Mouse (Mus musculus): ENCODE results near the gene Hist1h2bc. TPM values are rescaled to one million over a fixed set of nuclear protein-coding genes. Genes with fewer than 3 reads are reported as not detected.
A peak's percentile ranks its signal among the peaks of the same experiment; 100 is the strongest.
"Not testable (repeated sequence)": the region's sequence is repeated elsewhere in the genome, so short reads cannot be mapped to it uniquely, and the experiment has no call there.

Gene Hist1h2bc
- polyA plus RNA-seq, 1 experiment from 2014 or later = 19.3 TPM

DNA sequence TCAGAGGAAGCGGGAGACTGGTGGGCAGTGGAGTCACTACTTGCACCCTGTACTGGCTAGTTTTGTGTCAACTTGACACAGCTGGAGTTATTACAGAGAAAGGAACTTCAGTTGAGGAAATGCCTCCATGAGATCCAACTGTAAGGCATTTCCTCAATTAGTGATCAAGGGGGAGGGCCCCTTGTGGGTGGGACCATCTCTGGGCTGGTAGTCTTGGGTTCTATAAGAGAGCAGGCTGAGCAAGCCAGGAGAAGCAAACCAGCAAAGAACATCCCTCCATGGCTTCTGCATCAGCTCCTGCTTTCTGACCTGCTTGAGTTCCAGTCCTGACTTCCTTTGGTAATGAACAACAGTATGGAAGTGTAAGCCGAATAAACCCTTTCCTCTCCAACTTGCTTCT lies 18.8 kb downstream of the Hist1h2bc start:
- H3K36me3 ChIP-seq; H3K27me3 ChIP-seq; ATAC-seq (ENCODE audit: low FRiP score, low read depth); H3K9ac ChIP-seq; H3K4me1 ChIP-seq (replicated peaks); H3K27ac ChIP-seq (replicated peaks); H3K4me3 ChIP-seq; H3K4me2 ChIP-seq; H3K9me3 ChIP-seq: not testable (repeated sequence)
- WGBS = 90% methylated on average over 2 of the region's 2 CpGs

DNA sequence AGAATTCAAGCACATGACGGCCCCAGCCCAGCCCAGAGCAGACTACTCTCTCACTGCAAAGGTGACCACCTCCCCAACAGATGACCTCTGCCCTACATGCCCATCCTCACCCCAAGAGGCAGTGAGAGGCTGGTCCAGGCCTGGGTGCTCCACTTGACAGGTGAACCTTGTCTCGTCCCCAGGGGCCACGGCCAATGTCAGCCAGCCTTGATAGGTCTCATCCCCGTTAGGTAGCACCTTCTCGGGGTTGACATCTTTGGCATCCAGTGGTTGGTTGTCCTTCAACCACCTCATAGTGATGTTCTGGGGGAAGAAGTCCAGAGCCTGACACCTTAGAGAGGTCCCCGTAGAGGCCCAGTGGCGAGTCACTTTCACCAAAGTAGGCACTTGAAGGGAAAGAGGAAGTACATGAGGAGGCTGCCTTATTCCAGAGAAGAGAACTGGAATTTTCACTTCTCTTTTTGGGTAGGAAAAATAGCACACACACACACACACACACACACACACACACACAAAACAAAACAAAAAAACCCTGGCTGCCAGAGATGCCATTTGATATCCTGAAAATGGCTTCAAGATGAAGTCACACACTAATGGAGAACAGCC lies 21.9 kb downstream of the Hist1h2bc start:
- no peaks in the 10 kb centered on the region for H3K36me3 ChIP-seq
- H3K27ac ChIP-seq (replicated peaks) = no peak overlapping the region
- no peaks in the 10 kb centered on the region for H3K9me3 ChIP-seq
- H3K4me3 ChIP-seq = no peak overlapping the region
- H3K9ac ChIP-seq = no peak overlapping the region
- no peak overlapping the region for H3K4me2 ChIP-seq
- H3K27me3 ChIP-seq = no peaks in the 10 kb centered on the region
- H3K4me1 ChIP-seq (replicated peaks) = peaks cover 8% of the 10 kb centered on the region
- 96% methylated on average over 7 of the region's 7 CpGs for WGBS
- no peak for ATAC-seq (ENCODE audit: low FRiP score, low read depth)

DNA sequence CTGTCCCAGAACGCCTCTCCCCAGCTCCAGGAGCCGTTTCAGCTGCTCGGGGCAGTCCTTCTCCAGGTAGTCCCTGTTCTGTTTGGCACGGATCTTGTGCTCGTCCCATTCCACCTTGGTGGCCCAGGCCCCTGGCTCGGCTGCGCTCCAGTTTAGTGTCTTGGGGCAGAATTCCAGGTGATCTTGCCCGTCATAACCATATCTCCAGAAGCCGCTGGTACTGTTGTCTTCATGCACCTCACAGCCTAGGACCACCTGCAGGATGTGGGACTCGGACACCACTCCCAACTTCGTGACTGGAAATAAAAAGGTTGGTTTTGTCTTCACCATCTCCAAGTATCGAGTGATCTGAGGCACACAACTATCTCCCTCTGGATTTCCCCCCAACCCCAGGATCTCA lies 22.8 kb downstream of the Hist1h2bc start:
- Histone ChIP-seq H3K9ac (no peak overlapping the region), H3K27me3 (no peaks in the 10 kb centered on the region), H3K4me1 (replicated peaks) (peaks cover 8% of the 10 kb centered on the region), H3K4me2 (no peak overlapping the region), H3K36me3 (no peaks in the 10 kb centered on the region), H3K9me3 (no peaks in the 10 kb centered on the region), H3K4me3 (no peak overlapping the region), H3K27ac (replicated peaks) (no peak overlapping the region)
- 92% methylated on average over 12 of the region's 12 CpGs for WGBS
- ATAC-seq (ENCODE audit: low FRiP score, low read depth) = no peak

DNA sequence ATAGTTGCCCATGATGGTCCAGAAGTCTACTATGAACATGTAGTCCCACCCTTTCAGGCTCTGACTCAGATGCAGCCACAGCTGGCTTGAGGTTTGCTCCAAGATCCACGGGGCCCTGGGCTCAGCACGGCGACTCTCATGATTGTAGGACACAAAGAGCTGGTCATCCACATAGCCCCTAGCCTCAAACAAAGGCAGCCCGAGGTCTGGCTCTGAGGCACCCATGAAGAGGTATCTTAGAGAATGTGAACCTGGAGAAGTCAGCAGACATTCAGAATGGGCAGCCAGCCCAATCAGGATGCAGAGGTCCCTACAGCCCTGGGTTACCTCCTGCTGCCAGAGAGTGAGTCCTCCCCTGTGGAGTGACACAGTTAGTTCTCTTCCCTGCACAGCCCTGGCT lies 24.0 kb downstream of the Hist1h2bc start:
- H3K36me3 ChIP-seq = no peaks in the 10 kb centered on the region
- no peaks in the 10 kb centered on the region for H3K9me3 ChIP-seq
- 77% methylated on average over 4 of the region's 4 CpGs for WGBS
- no peak overlapping the region for H3K4me3 ChIP-seq
- H3K27ac ChIP-seq (replicated peaks) = no peak overlapping the region
- H3K9ac ChIP-seq = no peak overlapping the region
- H3K4me2 ChIP-seq = no peak overlapping the region
- peaks cover 8% of the 10 kb centered on the region for H3K4me1 ChIP-seq (replicated peaks)
- no peak for ATAC-seq (ENCODE audit: low FRiP score, low read depth)
- H3K27me3 ChIP-seq = no peaks in the 10 kb centered on the region

DNA sequence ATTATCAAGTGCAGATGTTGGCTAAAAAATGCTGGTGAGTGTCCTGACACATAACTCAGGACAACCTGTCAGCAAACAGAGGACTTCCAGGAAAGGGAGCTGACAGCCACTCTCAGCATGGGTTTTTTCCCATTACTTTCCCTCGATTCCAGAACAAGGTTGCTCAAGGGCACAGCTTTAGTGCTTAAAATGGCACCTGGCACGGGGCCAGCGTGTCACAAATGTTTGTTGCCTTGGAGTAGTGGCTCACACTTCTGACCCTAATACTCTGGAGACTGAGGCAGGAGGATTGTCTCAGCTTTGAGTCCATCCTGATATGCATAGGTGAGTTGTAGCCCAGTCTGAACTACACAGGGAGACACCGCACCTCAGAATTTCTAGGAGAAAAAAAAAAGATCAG lies 24.7 kb downstream of the Hist1h2bc start:
- H3K4me1 ChIP-seq (replicated peaks) = peaks cover 8% of the 10 kb centered on the region
- no peak for ATAC-seq (ENCODE audit: low FRiP score, low read depth)
- H3K27ac ChIP-seq (replicated peaks) = no peak overlapping the region
- no peaks in the 10 kb centered on the region for H3K27me3 ChIP-seq
- H3K4me3 ChIP-seq = no peak overlapping the region
- no peak overlapping the region for H3K9ac ChIP-seq
- WGBS = 81% methylated on average over 4 of the region's 4 CpGs
- H3K4me2 ChIP-seq = no peak overlapping the region
- no peaks in the 10 kb centered on the region for H3K9me3 ChIP-seq
- H3K36me3 ChIP-seq = no peaks in the 10 kb centered on the region

DNA sequence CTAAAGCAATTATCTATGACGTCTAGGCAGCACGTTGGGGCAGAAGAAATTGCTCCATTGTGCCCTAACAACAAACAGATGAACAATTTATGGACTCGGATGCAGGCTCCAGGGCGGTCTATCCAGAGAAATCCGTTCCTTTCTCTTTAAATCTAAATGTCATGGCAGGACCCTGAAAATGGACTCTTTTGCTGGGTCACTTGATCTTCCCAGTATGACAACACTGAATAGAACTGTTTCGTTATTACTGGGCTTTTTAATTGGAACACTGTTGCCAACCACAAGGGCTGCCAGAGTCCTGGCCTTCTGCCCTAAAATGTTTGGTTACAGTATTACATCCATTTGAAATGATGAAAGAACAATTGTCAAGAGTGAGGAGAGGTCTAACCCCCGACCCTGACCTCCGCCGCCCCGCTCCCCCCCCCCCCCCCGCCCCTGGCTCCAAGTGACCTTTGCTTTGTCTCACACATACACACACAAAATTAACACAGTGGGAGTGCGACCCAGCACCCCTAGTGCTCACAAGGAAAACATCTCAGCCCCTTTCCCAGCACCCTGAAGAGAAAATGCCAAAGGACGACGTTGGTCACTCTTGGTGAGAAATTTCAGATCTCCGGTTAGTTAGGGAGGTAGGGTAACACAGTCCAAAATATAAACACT lies 25.8 kb downstream of the Hist1h2bc start:
- H3K4me1 ChIP-seq (replicated peaks) = peaks cover 8% of the 10 kb centered on the region
- H3K36me3 ChIP-seq = no peaks in the 10 kb centered on the region
- no peaks in the 10 kb centered on the region for H3K9me3 ChIP-seq
- peak overlapping the region; percentile 0; the same call in 1 of the 2 replicates for H3K27ac ChIP-seq (replicated peaks)
- H3K9ac ChIP-seq = peak overlapping the region; percentile 21; the same call in 1 of the 2 replicates
- WGBS = 9% methylated on average over 15 of the region's 15 CpGs
- ATAC-seq (ENCODE audit: low FRiP score, low read depth) = no peak
- no peaks in the 10 kb centered on the region for H3K27me3 ChIP-seq
- H3K4me2 ChIP-seq = peak overlapping the region; percentile 54
- H3K4me3 ChIP-seq = peak overlapping the region; percentile 28

DNA sequence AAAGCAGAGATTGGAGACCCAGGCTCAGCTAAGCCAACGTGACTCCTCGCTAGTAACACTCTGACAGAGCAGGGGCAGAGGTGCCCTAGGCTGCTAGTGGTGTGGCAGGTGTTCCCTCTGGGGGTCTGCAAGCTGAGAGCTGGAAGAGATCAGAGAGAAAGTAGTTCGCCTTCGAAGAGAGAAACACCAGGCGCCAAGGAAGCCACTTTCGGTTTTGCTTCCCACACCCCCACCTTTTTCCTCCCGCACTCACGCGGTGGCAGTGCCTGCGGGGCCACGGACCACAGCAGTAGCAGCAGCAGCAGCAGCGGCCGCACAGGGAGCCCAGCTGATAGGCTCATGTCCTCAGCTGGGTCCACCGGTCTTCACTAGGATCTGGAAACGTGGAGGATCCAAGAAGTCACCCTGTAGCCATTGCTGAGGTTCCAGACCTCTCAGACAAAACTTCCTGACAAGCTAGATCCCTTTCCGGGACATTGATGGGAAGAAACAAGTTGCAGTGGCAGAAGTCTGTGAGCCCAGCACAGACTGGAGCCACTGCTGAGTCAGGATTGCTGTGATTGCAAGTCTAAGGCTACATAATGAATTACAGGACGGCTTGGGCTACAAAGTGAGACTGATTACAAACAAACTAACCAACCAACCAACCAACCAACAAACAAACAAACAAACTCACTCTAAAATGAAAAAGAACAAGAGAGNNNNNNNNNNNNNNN lies 26.5 kb downstream of the Hist1h2bc start, which contains the start of gene Hfe:
Gene Hfe, minus strand, starts transcription at position 481 of the 716 bp plus-strand sequence.
- Histone ChIP-seq H3K4me3 (peak within 1 kb of the TSS; percentile 28), H3K27ac (replicated peaks) (peak within 1 kb of the TSS; percentile 0; the same call in 1 of the 2 replicates), H3K36me3 (no peaks in the 10 kb centered on the region), H3K9me3 (no peaks in the 10 kb centered on the region), H3K4me1 (replicated peaks) (peaks cover 8% of the 10 kb centered on the region), H3K4me2 (peak within 1 kb of the TSS; percentile 54), H3K9ac (peak within 1 kb of the TSS; percentile 21; the same call in 1 of the 2 replicates), H3K27me3 (no peaks in the 10 kb centered on the region)
- 3% methylated on average over 17 of the region's 17 CpGs for WGBS
- ATAC-seq (ENCODE audit: low FRiP score, low read depth) = peak; percentile 72; the same call in 1 of the 2 replicates

DNA sequence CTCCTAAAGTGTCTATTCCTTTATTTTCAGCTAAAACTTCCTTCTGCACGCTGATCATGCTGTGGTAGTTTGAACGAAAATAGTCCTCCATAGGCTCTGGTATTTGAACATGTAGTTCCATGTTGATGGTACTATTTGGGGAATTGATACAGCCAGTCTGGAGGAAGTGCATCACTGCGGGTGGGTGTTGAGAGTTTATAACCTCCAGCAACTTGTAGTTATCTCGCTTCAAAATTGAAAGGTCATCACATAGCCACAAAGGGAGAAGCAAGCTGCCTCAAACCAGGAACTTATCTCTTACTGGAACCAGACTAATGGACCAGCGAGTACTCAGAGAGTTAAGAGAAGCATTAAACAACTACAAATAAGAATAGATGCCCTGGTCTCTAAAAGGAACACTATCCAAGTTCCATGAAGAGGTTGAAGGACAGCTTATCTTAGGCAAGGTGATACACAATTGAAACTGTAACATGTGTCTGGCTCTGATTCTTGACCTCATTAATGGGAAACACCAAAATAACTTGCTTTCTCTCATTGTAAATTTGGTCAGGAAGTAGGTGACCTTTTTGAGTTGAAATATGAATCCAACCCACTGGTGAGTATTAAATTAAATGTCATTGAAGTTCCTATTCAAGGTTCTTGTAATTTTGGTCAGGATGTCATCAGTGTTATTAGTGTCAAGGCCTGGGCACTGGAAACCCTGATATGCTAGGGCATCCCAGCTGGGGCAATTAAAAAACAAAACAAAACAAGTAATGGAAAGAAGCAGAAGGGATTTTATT lies 32.5 kb downstream of the Hist1h2bc start:
- H3K4me1 ChIP-seq (replicated peaks) = no peaks in the 10 kb centered on the region
- H3K36me3 ChIP-seq = no peaks in the 10 kb centered on the region
- no peaks in the 10 kb centered on the region for H3K9me3 ChIP-seq
- H3K9ac ChIP-seq = no peak overlapping the region
- H3K27me3 ChIP-seq = no peaks in the 10 kb centered on the region
- no peak overlapping the region for H3K27ac ChIP-seq (replicated peaks)
- no peak overlapping the region for H3K4me3 ChIP-seq
- ATAC-seq (ENCODE audit: low FRiP score, low read depth) = no peak
- 88% methylated on average over 5 of the region's 5 CpGs for WGBS
- no peak overlapping the region for H3K4me2 ChIP-seq

DNA sequence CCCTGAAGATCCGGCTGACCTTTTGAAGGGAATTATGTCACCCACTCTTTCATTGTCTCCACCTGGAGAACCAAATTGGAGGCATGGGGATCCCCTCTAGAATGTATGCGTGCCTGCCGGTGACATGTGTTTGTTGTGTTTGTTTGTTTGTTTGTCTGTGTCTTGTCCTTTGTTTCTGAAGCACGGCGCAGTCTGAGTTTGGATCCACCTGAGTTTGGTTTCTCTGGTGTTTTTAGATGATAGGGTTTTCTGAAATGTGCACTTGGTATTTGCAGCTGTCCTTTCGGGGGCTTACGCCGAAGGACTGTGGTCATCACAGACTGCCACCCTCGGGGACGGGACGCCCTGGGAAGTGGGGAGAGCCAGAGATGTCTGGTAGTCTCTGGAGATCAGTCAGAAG lies 33.2 kb downstream of the Hist1h2bc start:
- no peak overlapping the region for H3K9ac ChIP-seq
- no peak overlapping the region for H3K4me2 ChIP-seq
- no peaks in the 10 kb centered on the region for H3K9me3 ChIP-seq
- ATAC-seq (ENCODE audit: low FRiP score, low read depth) = no peak
- no peak overlapping the region for H3K4me3 ChIP-seq
- no peaks in the 10 kb centered on the region for H3K27me3 ChIP-seq
- H3K27ac ChIP-seq (replicated peaks) = no peak overlapping the region
- H3K4me1 ChIP-seq (replicated peaks) = no peaks in the 10 kb centered on the region
- WGBS = 57% methylated on average over 11 of the region's 11 CpGs
- no peaks in the 10 kb centered on the region for H3K36me3 ChIP-seq

DNA sequence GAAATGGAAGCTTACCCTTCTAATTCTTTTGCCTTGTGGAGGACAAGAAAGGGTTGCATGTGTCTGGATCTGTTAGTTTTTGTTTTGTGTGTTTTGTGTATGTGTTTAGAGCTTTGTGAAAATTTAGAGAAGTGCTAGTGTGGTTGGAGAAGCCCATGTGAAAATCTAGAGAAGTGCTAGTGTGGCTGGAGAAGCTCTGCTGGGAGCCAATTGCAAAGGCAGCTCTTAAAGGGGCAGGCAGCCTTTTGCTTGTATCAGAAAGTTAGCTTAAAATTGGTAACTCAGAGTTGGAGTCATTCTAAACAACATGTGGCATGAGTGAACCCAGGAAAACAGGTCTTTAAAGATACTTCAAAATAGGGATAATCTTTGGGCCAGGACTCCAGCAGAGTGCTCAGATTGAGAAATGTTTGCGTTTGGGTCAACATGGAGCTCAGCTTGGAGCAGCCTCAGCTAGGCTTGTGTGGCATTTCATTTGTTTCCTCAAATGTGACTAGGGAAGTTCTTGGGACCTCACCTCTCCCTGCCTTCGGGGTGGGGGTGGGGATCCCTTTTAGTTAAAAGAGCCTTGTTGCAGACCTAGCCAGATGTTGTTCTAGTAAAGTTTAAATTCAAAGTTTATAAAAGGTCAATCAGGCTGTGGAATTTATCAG lies 33.7 kb downstream of the Hist1h2bc start:
- not testable (repeated sequence) for H3K4me1 ChIP-seq (replicated peaks); H3K36me3 ChIP-seq; H3K9ac ChIP-seq; H3K4me2 ChIP-seq; H3K27me3 ChIP-seq; H3K9me3 ChIP-seq; H3K27ac ChIP-seq (replicated peaks); H3K4me3 ChIP-seq; ATAC-seq (ENCODE audit: low FRiP score, low read depth)
- 18% methylated on average over 2 of the region's 2 CpGs for WGBS

DNA sequence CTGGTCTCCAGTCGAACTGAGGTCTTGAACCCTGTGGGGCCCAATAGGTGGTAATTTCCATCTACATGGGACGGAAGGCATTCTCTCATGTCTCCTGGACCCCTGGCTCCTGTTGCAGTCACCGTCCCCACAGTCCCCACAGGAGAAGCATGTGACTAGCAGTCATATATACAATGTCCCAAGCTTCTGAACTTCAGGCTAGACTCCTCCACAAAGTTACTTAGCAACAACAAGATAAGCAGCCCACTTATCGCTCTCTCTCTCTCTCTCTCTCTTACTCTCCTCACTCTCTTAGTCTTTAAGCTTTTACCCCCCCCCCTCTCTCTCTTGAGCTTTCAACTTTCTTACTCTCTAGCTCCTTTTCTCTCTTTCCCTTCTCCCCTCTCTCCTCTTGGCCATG lies 40.2 kb downstream of the Hist1h2bc start:
- no peak for ATAC-seq (ENCODE audit: low FRiP score, low read depth)
- H3K4me2 ChIP-seq = no peak overlapping the region
- H3K36me3 ChIP-seq = no peaks in the 10 kb centered on the region
- WGBS = 83% methylated on average over 4 of the region's 4 CpGs
- H3K27me3 ChIP-seq = no peaks in the 10 kb centered on the region
- H3K27ac ChIP-seq (replicated peaks) = no peak overlapping the region
- H3K9me3 ChIP-seq = no peaks in the 10 kb centered on the region
- H3K9ac ChIP-seq = no peak overlapping the region
- no peaks in the 10 kb centered on the region for H3K4me1 ChIP-seq (replicated peaks)
- H3K4me3 ChIP-seq = no peak overlapping the region

All from hindbrain, embryonic 15.5 days (tissue).